Mouse (Mus musculus) v-Abl transformed pro-B cells (cell line): ENCODE data around the gene Dnah11.

ENCODE experiments used
- in situ Hi-C, 2 experiments: fragments of 400-800 bp; cut with MboI; formaldehyde crosslinking; loops; one replicate each; pipeline ENCODE4 v1.15.1; 2025; ENCODE audit not compliant: unreplicated experiment in 2 of 2

Dnah11 gene

DNA sequence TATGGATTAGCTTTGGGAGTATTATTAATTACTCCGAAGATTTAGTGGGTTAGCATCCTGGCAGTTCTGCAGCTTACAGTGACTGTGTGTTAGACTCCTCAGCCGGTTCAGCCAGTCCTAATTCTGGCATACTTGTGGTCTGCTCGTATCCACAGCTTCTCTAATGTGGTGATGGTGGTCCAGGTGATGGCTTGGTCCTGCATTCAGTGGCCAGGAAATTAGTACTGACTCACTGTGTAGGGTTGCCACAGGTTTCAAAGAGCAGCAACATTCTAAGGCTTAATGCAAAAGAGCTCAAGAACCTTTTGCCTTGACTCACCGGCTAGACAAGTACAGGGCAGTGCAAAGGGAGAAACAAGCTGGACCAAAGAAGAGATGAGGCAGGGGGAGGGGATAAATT, 103.9 kb downstream of the Dnah11 start:
- in situ Hi-C loops: no loop called here

DNA sequence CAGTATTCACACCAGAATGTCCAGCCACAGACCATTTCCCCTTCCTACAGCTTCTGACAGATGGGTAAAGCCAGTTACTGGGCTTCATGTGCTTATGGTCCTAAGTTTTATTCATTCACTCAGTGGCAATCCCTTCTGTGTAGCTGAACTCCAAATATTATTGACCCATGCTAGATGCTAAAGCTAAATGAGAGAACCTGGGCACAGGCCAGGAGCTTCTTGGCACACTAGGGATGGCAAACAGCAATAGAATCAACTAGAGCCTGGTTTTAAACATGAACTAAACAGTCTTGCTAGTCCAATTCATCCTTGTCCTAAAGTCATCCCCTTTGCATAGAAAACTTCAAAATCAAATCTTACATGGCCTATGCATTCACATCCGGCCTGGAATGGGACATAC, 113.6 kb downstream of the Dnah11 start:
- in situ Hi-C loops: no loop called here

DNA sequence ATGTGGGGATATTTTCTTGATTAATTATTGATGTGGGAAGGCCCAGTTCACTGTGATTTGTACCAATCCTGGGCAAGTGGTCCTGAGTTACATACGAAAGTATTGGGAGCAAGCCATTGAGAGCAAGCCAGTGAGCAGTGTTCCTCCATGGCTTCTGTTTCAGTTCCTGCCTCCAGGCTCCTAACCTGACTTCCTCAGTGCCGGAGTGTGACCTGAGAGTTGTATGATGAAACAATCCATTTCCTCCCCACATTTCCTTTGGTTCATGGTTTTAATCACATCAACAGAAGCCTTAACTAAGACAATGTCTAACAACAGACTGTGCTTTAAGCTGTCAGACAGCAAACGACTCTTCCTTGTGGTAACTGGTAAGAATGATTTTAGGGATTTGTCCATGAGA, 114.0 kb downstream of the Dnah11 start:
- in situ Hi-C loops: no loop called here

DNA sequence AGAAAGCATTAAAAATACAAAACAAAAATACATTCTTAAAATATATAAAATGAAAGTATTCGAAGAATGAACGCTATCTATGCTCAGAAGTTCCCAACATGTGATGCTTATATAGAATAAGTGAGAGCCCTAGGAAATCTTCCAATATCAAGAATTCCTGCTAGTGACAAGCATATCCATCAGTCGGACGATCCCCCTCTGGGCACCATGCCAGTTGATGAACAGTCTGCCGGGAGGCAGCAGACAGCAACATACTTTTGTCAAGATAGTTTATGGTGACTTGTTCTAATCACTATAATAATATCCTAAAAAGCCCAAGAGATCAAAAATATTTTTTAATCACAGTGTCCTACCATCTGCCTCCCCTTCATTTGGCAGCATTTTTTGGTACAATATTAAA, 114.7 kb downstream of the Dnah11 start:
- in situ Hi-C loops: no loop called here

DNA sequence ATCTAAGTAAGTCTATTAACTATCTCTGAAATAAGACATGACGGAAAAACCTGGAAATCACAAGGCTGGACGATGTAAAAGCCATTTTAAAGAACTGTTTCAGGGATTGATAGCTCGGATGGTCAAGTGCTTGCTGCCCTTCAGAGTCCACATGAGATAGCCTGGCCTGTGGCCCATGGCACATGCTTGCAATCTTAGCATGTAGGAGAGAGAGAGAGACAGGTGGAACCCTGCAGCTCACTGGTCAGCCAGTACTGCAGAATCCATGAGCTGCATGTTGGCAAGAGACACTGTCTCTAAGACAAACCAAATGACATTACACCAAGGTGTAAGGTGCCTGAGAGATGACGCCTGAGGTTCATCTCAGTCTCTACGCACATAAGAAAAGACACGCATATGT, 118.4 kb downstream of the Dnah11 start:
- in situ Hi-C loops: no loop called here

DNA sequence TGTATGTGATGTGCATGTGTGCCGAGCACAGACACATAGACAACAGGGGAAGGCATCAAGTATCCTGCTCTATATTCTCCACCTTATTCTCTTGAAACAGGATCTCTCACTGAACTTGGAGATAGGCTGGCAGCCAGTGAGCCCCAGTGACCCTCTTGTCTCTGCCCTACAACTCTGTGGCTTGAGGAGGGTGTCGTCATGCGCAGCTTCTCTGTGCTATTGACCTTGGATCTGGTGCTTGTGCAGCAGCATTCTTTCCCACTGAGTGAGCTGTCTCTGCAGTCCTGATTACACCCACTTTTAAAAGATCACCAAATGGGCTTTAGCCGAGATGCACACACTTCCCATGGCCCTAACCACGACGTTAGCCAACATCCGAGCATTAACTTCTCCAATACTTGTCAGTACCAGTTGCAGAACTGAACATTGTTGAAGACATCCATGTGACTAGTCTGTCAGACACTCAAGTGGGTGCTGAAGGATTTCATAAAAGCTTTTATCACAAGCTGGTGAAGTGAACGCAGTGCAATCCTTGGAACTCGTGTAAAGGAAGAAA, 120.3 kb downstream of the Dnah11 start:
- in situ Hi-C loops: no loop called here

DNA sequence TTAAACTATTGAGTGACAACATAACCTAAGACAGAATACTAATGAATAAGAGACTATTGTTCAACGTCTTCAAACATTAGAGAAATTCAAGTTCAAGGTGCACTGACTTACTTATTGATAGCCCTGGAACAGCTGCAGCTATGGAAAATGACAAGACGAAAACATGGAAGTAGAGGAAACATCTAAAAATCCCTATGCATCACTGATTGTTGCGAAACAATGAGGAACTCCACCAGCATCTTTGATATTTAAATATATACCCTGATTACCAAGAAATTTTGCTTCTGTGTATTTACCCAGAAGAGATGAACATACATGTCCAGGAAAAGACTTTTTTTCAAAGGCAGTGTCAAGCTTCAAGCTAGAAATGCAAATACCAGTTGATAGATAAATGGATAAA, 122.0 kb downstream of the Dnah11 start:
- in situ Hi-C loops: no loop called here

DNA sequence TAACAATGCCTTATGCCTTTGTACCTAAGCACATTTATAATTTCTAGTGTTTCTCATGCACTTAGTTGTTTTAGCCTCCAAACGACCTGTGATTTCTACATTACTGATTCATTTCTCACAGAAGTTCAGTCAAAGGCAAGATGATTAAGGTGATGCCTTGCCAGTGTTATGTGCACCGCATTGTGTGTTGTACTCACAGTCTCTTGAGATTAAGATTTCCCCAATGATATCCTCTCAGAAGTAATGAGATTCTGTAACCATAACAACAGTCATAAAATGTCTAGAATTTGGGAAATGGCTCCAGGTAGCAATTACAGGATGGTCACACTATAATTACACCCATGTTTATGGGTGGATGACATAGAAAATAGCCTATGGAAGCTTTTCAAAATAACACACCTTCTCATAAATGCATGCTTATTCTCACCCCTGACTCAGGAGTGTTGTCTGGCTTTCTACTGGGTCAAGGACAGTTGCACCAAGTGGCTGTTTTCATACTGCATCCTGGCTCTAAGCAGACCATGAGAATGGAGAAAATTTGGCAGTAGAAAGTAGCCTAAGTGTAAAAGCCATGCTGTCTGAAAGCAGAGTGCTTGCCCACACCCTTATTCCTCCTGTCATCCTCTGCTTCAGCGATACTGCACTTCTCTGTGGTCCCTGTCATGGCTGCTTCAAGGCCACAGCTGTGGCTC, 126.5 kb downstream of the Dnah11 start:
- in situ Hi-C loops: no loop called here

DNA sequence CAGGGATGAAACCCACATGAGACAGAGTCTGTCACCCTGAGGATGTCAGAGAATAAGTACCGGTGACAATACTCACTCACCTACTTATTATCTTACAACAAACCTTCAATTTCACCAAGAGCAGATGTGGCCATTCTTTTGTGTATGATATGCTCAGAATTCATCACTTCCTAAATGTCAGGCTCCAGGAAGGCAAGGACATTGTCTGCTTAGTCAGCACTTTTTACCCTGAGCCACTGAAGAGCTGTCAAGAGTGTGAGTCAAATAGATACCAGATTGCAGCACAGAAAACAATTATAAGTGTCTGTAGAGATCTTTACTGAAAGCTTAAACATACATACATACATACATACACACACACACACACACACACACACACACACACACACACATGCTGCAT, 127.2 kb downstream of the Dnah11 start:
- in situ Hi-C loops: no loop called here

DNA sequence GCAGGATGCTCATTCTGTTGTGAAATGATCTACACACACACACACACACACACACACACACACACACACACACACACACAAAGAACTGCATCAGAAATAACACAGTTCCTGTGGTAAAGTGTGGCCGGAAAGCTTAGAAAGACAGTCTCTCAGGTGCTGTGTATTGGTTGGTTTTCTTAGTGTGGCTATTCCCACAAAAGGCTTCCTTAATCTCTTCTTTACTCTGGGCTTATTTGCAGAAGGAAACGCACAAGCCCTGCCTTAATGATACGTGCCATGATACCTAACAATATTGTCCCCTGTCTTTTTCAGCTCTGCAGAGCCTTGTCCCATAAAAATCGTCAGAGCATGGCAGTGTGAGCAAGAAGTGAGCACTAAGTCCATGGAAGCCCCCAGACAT, 130.1 kb downstream of the Dnah11 start:
- in situ Hi-C loops: no loop called here

DNA sequence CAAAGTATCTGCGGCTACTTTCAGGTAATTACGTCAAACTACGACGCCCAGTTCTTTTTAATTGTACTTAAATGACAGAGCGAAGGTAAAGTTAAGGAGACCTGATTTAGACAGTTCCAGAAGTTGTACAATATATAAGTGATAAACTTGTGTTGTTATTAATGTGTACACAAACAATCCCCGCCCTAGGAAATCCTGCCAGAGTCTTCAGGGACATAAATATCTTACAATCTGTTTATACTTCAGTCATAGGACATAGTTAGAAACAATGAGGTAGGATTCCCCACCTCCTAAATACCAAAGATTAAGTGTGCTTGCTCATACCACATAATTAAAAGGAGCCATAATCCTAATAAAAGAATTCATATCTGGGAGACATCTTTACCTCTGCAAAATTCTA, 136.5 kb downstream of the Dnah11 start:
- in situ Hi-C loops: no loop called here

DNA sequence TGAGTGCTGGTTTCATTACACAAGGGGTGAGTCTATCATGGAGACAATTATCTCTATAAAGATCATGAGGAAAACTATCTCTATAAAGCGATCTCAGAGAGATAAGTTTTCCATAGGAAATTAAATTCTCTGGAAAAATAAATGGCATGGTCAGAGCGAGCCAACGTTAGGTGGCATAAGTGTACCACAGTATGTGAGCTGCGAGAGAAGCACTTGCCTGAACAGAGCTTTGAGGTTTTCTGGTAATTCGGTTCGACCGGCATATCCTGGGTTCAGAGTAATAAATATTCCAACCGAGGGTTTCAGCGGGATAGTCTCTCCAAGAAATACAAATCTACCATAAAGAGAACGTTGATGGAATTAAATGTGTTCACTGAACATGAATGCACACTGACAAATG, 142.0 kb downstream of the Dnah11 start:
- in situ Hi-C loops: no loop called here

DNA sequence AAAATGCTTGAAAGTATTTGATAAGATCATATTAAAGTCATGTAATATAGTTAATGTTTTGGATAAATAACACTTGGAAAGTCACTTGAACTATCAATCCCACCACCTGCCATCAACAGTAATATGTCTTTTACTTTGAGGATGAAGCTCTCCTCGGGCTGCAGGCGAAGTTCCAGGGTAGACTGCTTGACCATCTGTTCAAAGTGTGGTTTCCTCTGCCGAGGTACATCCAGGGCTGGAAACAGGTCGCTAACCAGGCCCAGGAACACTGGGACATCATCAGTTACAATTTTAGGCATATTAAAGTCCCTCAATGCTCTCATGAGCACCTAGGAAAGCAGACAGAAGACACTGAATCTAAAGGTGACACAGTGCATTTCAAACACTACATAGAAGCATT, 153.5 kb downstream of the Dnah11 start:
- in situ Hi-C loops: no loop called here

DNA sequence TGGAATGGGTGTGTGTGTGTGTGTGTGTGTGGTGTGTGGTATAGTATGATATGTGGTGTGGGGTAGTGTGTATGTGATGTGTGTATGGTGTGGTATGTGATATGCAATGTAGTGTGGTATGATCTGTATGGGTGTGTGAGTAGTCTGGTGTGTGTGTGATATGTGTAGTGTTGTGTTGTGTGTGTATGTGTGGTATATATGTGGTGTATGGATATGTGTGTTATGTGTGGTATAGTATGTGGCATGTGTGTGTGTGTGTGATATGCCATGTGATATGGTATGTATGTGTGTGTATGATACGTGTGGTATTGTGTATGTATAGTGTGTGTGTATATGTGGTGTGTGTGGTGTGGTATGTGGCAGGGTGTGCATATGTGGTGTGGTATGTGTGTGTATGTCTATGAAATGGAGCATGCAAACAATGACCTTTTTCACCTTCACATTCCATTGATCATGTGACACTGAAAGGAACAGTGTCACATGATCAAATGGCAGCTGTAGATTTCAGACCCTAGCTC, 155.7 kb downstream of the Dnah11 start:
- in situ Hi-C loops: no loop called here

DNA sequence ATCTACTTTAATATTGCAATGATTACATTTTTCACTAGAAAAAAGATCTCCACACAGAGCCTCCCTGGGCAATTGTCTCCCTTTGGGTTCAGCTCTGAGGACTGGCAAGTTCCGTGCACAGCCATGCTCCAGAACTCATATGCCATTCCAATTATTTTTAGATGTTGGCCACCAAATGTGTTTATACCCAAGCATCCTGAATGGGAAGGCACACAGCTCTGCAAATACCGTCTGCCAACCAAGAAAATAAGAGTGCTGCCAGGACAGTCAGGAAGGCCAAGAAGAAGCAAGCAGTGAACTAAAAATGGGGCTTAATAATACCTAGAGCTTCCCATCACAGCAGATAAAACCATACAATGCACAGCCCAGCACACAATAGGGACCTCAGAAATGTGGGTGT, 156.6 kb downstream of the Dnah11 start:
- in situ Hi-C loops: no loop called here

DNA sequence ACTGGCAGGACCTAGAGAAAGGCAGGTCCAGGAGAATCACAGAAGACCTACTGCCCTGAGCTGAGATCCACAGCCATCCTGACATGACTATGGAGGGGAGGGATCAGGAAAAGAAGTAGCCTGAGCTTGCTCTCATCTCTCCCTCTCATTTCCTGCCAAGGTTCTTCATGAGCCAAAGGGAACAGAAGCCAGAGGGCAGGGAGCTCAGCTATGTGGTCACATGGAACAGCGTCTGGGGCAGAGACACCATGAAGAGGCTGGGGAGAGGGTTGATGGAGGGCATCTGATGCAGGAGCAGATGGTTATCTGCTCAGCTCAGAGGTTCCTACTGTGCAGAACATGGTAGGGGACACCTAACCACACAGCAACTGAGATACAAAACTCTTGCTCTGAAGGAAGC, 163.9 kb downstream of the Dnah11 start:
- in situ Hi-C loops: no loop called here

DNA sequence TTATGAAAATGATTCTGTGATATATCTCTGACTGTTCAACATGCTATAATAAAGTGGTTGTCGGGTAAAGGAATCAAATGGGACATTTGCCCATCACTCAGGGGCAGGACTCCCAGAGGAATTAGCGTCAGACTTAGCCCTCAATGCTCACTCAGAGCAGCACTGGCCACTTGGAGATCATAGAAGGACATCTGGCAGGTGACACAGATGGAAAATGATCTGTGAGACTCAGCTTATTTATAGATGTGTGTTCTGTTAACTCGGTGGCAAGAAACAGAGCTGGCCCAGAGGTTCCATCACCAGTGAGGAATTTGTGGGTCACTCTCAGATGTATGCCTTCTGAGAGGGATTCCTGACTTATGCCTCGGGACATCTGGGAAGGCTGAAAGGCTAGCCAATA, 173.1 kb downstream of the Dnah11 start:
- in situ Hi-C loops: no loop called here

DNA sequence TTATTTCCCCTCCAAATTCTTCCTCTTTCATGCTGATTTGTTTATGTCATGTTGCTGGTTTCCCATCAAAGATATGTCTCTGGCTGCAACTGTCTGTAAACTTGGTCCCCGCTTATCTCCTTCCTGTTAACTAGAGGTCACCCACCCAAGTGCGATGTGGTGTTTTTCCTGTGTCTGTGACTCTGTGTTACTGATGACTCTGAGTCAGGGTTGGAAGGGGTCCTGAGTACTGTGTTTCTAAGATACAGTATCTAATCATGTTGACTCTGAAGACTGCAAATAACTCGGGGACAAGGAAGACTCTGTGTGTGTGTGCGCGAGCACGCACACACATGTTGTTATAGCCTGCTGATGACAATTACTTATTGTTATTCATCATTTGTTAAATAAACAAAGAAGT, 179.9 kb downstream of the Dnah11 start:
- in situ Hi-C loops: no loop called here

DNA sequence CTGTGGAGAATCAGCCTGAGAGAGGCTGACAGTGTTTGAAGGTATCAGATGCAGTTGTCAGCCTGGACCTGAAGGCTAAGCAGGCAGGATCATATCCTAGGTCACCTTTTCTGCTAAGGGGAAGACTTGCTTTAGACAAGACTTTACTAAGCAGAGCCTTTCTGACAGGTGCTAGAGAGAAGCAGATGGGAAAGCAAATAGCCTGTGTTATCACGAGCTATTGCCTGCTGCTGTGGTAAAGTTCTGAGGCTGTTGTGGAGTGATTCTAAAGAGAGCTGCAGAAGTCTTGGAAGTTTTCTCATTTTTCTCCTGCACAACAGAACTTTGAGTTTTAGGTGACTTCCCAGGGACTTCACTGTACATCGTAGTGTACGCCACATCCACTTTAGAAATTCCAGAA, 185.0 kb downstream of the Dnah11 start:
- in situ Hi-C loops: no loop called here

DNA sequence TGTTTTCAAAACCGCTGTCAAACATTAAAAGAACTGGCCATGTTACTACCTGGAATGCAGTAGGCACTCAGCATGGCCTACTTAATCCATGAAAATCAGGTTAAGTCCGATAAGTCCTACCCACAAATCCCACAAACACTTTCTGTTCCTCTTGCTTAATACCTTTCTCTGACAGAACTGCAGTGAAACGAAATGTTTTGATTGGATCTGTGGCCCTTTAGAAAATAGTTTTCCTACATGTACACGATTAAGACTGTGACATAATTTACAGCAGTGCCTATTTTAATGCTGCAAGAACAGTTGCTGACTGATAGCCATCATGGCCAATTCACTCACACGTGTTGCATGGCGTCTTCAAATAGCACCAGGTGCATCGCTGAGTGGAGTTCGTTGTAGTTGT, 186.9 kb downstream of the Dnah11 start:
- in situ Hi-C loops: no loop called here

DNA sequence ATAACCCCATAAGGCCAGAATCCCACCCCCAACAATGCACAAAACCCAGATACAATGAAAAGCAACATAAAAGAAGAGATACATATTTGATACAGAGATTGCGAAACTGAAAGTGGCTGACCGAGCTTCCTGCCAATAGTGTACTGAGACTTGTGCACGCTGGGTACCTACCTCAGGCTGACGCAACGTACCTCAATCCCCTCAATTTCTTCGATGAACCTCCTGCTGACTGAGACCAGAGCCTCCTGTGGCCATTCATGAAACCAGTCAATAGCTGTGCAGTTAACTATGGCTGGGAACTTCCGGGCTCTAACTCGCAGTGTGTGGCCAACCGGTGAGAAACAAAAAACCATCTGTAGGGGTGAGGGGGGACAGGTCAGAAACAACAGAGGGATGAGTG, 203.9 kb downstream of the Dnah11 start:
- in situ Hi-C loops: loop anchor here (5.0 to 10.0 kb wide), 8 partner anchors 173 to 860 kb away; no protein-coding TSS in a partner anchor

DNA sequence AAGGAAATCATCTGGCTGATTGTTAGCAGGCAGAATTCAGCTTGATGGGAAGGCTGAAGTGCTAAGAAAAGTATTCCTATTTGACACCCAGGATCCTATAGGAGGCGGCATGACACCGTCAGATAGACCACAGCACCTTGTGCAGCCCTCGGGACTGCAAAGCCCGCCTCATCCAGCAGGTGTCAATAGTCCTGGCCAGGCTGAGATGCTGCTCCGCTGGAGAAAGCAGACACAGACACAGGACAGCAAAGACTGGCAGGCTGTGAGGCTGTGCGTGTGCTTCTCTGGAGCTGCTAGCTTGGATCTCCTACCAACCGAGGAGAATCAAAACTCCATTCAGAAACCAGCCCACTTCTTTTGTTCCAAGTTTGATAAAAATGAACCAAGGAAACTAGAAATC, 205.3 kb downstream of the Dnah11 start:
- in situ Hi-C loops: loop anchor here (5.0 to 10.0 kb wide), 8 partner anchors 171 to 861 kb away; no protein-coding TSS in a partner anchor
